Mouse (Mus musculus): ENCODE measurements around the gene Tiam1. TPM values are rescaled to one million over a fixed set of nuclear protein-coding genes. Genes with fewer than 3 reads are reported as not detected.

The Tiam1 gene
- polyA plus RNA-seq, 1 experiment from 2014 or later = 24.9 TPM

GRCm38 (mm10) chr16:89986672-89987362 lies 156.8 kb downstream of the Tiam1 start:
- Histone ChIP-seq H3K4me3 (ENCODE audit: low read depth, low read length) (no peak overlapping the region), H3K9ac (ENCODE audit: low read depth, low read length) (no peak overlapping the region), H3K27ac (ENCODE audit: low read depth, low read length) (no peak overlapping the region), H3K9me3 (replicated peaks; ENCODE audit: control insufficient read depth, low read length) (no peaks in the 10 kb centered on the region), H3K36me3 (ENCODE audit: control insufficient read depth, insufficient read depth, low read length) (no peaks in the 10 kb centered on the region), H3K4me2 (no peak overlapping the region), H3K4me1 (ENCODE audit: control insufficient read depth, insufficient read depth, low read length) (peaks cover 14% of the 10 kb centered on the region), H3K27me3 (ENCODE audit: control insufficient read depth, insufficient read depth, low read length) (no peaks in the 10 kb centered on the region)
- ATAC-seq (replicated peaks; ENCODE audit: insufficient number of reproducible peaks, low FRiP score, low TSS enrichment) = no peak
- 84% methylated on average over 18 of the region's 18 CpGs for WGBS (ENCODE audit: insufficient replicate concordance)

GRCm38 (mm10) chr16:89985702-89986481 lies 157.7 kb downstream of the Tiam1 start:
- peak; percentile 68 for ATAC-seq (replicated peaks; ENCODE audit: insufficient number of reproducible peaks, low FRiP score, low TSS enrichment)
- Histone ChIP-seq H3K9ac (ENCODE audit: low read depth, low read length) (no peak overlapping the region), H3K36me3 (ENCODE audit: control insufficient read depth, insufficient read depth, low read length) (no peaks in the 10 kb centered on the region), H3K4me3 (ENCODE audit: low read depth, low read length) (no peak overlapping the region), H3K4me1 (ENCODE audit: control insufficient read depth, insufficient read depth, low read length) (peaks cover 14% of the 10 kb centered on the region), H3K27ac (ENCODE audit: low read depth, low read length) (0 out of 2 replicates have a peak overlapping the region, but pooled peaks have one; percentile 29), H3K9me3 (replicated peaks; ENCODE audit: control insufficient read depth, low read length) (no peaks in the 10 kb centered on the region), H3K4me2 (peak overlapping the region; percentile 5), H3K27me3 (ENCODE audit: control insufficient read depth, insufficient read depth, low read length) (no peaks in the 10 kb centered on the region)
- WGBS (ENCODE audit: insufficient replicate concordance) = 46% methylated on average over 20 of the region's 20 CpGs

DNA sequence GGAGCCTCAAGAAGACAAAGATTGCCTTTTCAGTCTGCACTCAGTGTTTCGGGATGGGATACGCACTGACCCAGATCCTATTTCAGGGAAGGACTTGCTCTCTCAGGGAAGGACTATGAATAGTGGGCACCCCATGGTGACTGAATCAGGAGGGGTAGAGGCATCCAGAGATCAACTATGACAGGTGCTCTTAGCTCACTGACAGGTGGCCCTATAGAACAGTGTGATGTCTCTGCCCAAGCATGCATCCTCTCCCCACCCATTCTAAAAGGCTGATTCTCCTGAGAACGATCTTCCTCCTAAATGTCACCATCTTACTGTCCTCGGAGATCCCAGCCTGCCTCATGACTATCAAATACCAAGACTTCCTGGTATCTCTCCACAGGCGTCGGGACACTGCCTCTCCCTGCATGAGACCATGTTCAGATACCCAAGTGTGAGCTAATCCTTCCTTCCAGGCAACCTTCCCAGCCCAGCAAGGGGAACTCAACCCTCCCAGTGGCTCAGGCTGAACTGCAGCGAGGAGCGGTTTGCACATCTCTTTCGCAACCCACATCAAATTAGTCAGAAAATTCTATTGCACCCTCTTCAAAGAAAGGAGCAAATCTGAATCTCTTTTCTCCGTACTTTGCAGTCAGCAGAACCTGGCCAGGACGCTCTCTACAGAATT lies 163.4 kb downstream of the Tiam1 start:
- no peak overlapping the region for H3K9ac ChIP-seq (ENCODE audit: low read depth, low read length)
- no peak overlapping the region for H3K4me3 ChIP-seq (ENCODE audit: low read depth, low read length)
- ATAC-seq (replicated peaks; ENCODE audit: insufficient number of reproducible peaks, low FRiP score, low TSS enrichment) = no peak
- no peaks in the 10 kb centered on the region for H3K4me1 ChIP-seq (ENCODE audit: control insufficient read depth, insufficient read depth, low read length)
- H3K4me2 ChIP-seq = no peak overlapping the region
- no peaks in the 10 kb centered on the region for H3K9me3 ChIP-seq (replicated peaks; ENCODE audit: control insufficient read depth, low read length)
- H3K36me3 ChIP-seq (ENCODE audit: control insufficient read depth, insufficient read depth, low read length) = no peaks in the 10 kb centered on the region
- no peak overlapping the region for H3K27ac ChIP-seq (ENCODE audit: low read depth, low read length)
- H3K27me3 ChIP-seq (ENCODE audit: control insufficient read depth, insufficient read depth, low read length) = no peaks in the 10 kb centered on the region
- WGBS (ENCODE audit: insufficient replicate concordance) = 79% methylated on average over 11 of the region's 11 CpGs

DNA sequence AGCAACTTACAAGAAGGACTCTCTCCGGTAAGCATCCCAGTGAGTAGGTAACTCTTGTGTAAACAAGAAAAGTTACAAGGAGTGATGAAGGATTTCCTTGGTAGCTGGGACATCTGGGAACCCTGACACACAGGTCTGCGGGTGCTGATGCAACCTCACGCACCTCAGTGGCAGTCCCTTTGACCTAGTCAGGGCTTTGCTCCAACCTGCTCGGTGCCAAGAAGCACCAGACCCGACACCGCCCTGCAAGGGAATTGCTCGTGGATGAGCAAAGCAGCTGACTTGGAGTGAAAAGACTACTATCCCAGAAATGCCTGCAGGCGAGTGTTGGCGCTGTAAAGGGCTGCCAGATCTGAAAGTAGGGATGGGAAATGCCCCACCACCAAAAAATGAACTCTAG lies 168.1 kb downstream of the Tiam1 start:
- ATAC-seq (replicated peaks; ENCODE audit: insufficient number of reproducible peaks, low FRiP score, low TSS enrichment) = no peak
- 85% methylated on average over 9 of the region's 9 CpGs for WGBS (ENCODE audit: insufficient replicate concordance)
- H3K27me3 ChIP-seq (ENCODE audit: control insufficient read depth, insufficient read depth, low read length) = no peaks in the 10 kb centered on the region
- no peak overlapping the region for H3K27ac ChIP-seq (ENCODE audit: low read depth, low read length)
- no peak overlapping the region for H3K4me2 ChIP-seq
- no peaks in the 10 kb centered on the region for H3K36me3 ChIP-seq (ENCODE audit: control insufficient read depth, insufficient read depth, low read length)
- no peaks in the 10 kb centered on the region for H3K9me3 ChIP-seq (replicated peaks; ENCODE audit: control insufficient read depth, low read length)
- no peak overlapping the region for H3K4me3 ChIP-seq (ENCODE audit: low read depth, low read length)
- H3K9ac ChIP-seq (ENCODE audit: low read depth, low read length) = no peak overlapping the region
- peaks cover 2% of the 10 kb centered on the region; the same call in 1 of the 2 replicates for H3K4me1 ChIP-seq (ENCODE audit: control insufficient read depth, insufficient read depth, low read length)

- Histone ChIP-seq H3K9ac (ENCODE audit: low read depth, low read length) (no peak overlapping the region), H3K9me3 (replicated peaks; ENCODE audit: control insufficient read depth, low read length) (no peaks in the 10 kb centered on the region), H3K4me1 (ENCODE audit: control insufficient read depth, insufficient read depth, low read length) (peaks cover 2% of the 10 kb centered on the region; the same call in 1 of the 2 replicates), H3K27me3 (ENCODE audit: control insufficient read depth, insufficient read depth, low read length) (no peaks in the 10 kb centered on the region), H3K4me2 (no peak overlapping the region), H3K27ac (ENCODE audit: low read depth, low read length) (no peak overlapping the region), H3K36me3 (ENCODE audit: control insufficient read depth, insufficient read depth, low read length) (no peaks in the 10 kb centered on the region), H3K4me3 (ENCODE audit: low read depth, low read length) (no peak overlapping the region)
- 83% methylated on average over 16 of the region's 16 CpGs for WGBS (ENCODE audit: insufficient replicate concordance)
- ATAC-seq (replicated peaks; ENCODE audit: insufficient number of reproducible peaks, low FRiP score, low TSS enrichment) = no peak
Observed at GRCm38 (mm10) chr16:89973814-89974712, 169.5 kb downstream of the Tiam1 start.

- WGBS (ENCODE audit: insufficient replicate concordance) = 92% methylated on average over 15 of the region's 15 CpGs
- H3K36me3 ChIP-seq (ENCODE audit: control insufficient read depth, insufficient read depth, low read length) = no peaks in the 10 kb centered on the region
- ATAC-seq (replicated peaks; ENCODE audit: insufficient number of reproducible peaks, low FRiP score, low TSS enrichment) = no peak
- H3K4me3 ChIP-seq (ENCODE audit: low read depth, low read length) = no peak overlapping the region
- no peaks in the 10 kb centered on the region for H3K9me3 ChIP-seq (replicated peaks; ENCODE audit: control insufficient read depth, low read length)
- H3K27me3 ChIP-seq (ENCODE audit: control insufficient read depth, insufficient read depth, low read length) = no peaks in the 10 kb centered on the region
- peaks cover 2% of the 10 kb centered on the region; the same call in 1 of the 2 replicates for H3K4me1 ChIP-seq (ENCODE audit: control insufficient read depth, insufficient read depth, low read length)
- H3K27ac ChIP-seq (ENCODE audit: low read depth, low read length) = no peak overlapping the region
- H3K4me2 ChIP-seq = no peak overlapping the region
- H3K9ac ChIP-seq (ENCODE audit: low read depth, low read length) = no peak overlapping the region
Observed at GRCm38 (mm10) chr16:89972854-89973487, 170.6 kb downstream of the Tiam1 start.

GRCm38 (mm10) chr16:89972018-89972417 lies 171.6 kb downstream of the Tiam1 start:
- WGBS (ENCODE audit: insufficient replicate concordance) = 77% methylated on average over 6 of the region's 6 CpGs
- no peak for ATAC-seq (replicated peaks; ENCODE audit: insufficient number of reproducible peaks, low FRiP score, low TSS enrichment)
- no peaks in the 10 kb centered on the region for H3K27me3 ChIP-seq (ENCODE audit: control insufficient read depth, insufficient read depth, low read length)
- H3K27ac ChIP-seq (ENCODE audit: low read depth, low read length) = no peak overlapping the region
- H3K4me2 ChIP-seq = no peak overlapping the region
- H3K36me3 ChIP-seq (ENCODE audit: control insufficient read depth, insufficient read depth, low read length) = no peaks in the 10 kb centered on the region
- H3K4me1 ChIP-seq (ENCODE audit: control insufficient read depth, insufficient read depth, low read length) = peaks cover 2% of the 10 kb centered on the region; the same call in 1 of the 2 replicates
- H3K9me3 ChIP-seq (replicated peaks; ENCODE audit: control insufficient read depth, low read length) = no peaks in the 10 kb centered on the region
- no peak overlapping the region for H3K9ac ChIP-seq (ENCODE audit: low read depth, low read length)
- no peak overlapping the region for H3K4me3 ChIP-seq (ENCODE audit: low read depth, low read length)
